Mouse (Mus musculus) stomach, postnatal 0 days (tissue): Measurements from ENCODE around the gene Chchd6. TPM values are rescaled to one million over a fixed set of nuclear protein-coding genes. Genes with fewer than 3 reads are reported as not detected.

Experiments used
- ATAC-seq: fragments of 200-750 bp; cut with Nextera tagmentation; 2 replicates; pipeline ENCODE4 v1.8.0; 2017; ENCODE audit not compliant: low FRiP score, low TSS enrichment
- DNase-seq: peaks from one replicate; pipeline ENCODE4 v3.0.0-alpha.2; 2016; ENCODE audit warnings: low spot score
- H3K27ac ChIP-seq: fragments of 300-500 bp; sonication (generic); replicated peaks from 2 replicates; pipeline ENCODE4 v1.5.1; 2014; ENCODE audit warnings: mild to moderate bottlenecking, control low read depth
- H3K27me3 ChIP-seq: fragments of 300-500 bp; sonication (generic); 2 replicates; pipeline ENCODE4 v1.6.1; 2014; ENCODE audit warnings: low read length; ENCODE audit not compliant: control insufficient read depth, insufficient read depth
- H3K36me3 ChIP-seq: fragments of 300-500 bp; sonication (generic); 2 replicates; pipeline ENCODE4 v1.6.1; 2014; ENCODE audit warnings: low read length, mixed read lengths; ENCODE audit not compliant: control insufficient read depth, insufficient read depth
- H3K4me1 ChIP-seq: fragments of 300-500 bp; sonication (generic); replicated peaks from 2 replicates; pipeline ENCODE4 v1.6.1; 2014; ENCODE audit warnings: antibody characterized with exemption; ENCODE audit not compliant: control insufficient read depth, insufficient read depth
- H3K4me2 ChIP-seq: fragments of 300-500 bp; sonication (generic); replicated peaks from 2 replicates; pipeline ENCODE4 v1.6.1; 2014; ENCODE audit warnings: low read depth, mild to moderate bottlenecking, control low read depth, moderate library complexity
- H3K4me3 ChIP-seq: fragments of 300-500 bp; sonication (generic); 2 replicates; pipeline ENCODE4 v1.5.1; 2014; ENCODE audit warnings: low read depth, low read length, control low read depth
- H3K9ac ChIP-seq: fragments of 300-500 bp; sonication (generic); 2 replicates; pipeline ENCODE4 v1.6.1; 2014; ENCODE audit warnings: mild to moderate bottlenecking, low read length, control low read depth, mixed read lengths
- H3K9me3 ChIP-seq: fragments of 300-500 bp; sonication (generic); 2 replicates; pipeline ENCODE4 v1.6.1; 2016; ENCODE audit warnings: low read length; ENCODE audit not compliant: control insufficient read depth
- CTCF ChIP-seq: IDR thresholded peaks from 2 replicates; pipeline ENCODE4 v1.5.1; 2016; ENCODE audit warnings: antibody characterized with exemption, low read depth, mild to moderate bottlenecking, moderate library complexity
- EP300 ChIP-seq: optimal IDR thresholded peaks from 2 replicates; pipeline ENCODE3; 2016; ENCODE audit warnings: antibody characterized with exemption
- WGBS: fragments of 180-500 bp; shearing (Covaris S2); extraction: QIAGEN DNeasy Blood & Tissue Kit; methylation state at CpG from one replicate; pipeline ENCODE4 v1.1.7; 2014; 5-methylcytosine and 5-hydroxymethylcytosine counted together
- polyA plus RNA-seq: library from polyadenylated mRNA; unstranded; fragments of >200 nt; fragmentation: Nextera tagmentation; extraction: Ambion mirVana; gene quantifications from 2 replicates; pipeline ENCODE4 v1.2.1, GENCODE M21; 2015

Chchd6 gene
- polyA plus RNA-seq, 1 experiment from 2014 or later: 22.7 TPM

GRCm38 (mm10) chr6:89634400-89634799 is 38.9 kb upstream of the Chchd6 start:
- Histone ChIP-seq H3K27ac (no peak overlapping the region), H3K9me3 (no peaks in the 10 kb centered on the region), H3K36me3 (no peaks in the 10 kb centered on the region), H3K9ac (no peak overlapping the region), H3K27me3 (no peaks in the 10 kb centered on the region), H3K4me1 (no peaks in the 10 kb centered on the region), H3K4me2 (no peak overlapping the region), H3K4me3 (no peak overlapping the region)
- ATAC-seq: no peak
- no peak for DNase-seq
- TF ChIP-seq EP300 (no peak), CTCF (no peak)
- WGBS: 14% methylated on average over 8 of the region's 8 CpGs

- no peak overlapping the region for H3K4me2 ChIP-seq
- no peaks in the 10 kb centered on the region for H3K4me1 ChIP-seq
- WGBS: 76% methylated on average over 7 of the region's 7 CpGs
- no peaks in the 10 kb centered on the region for H3K9me3 ChIP-seq
- no peak overlapping the region for H3K27ac ChIP-seq
- no peaks in the 10 kb centered on the region for H3K27me3 ChIP-seq
- ATAC-seq: no peak
- no peaks in the 10 kb centered on the region for H3K36me3 ChIP-seq
- no peak for DNase-seq
- H3K4me3 ChIP-seq: no peak overlapping the region
- TF ChIP-seq CTCF (no peak), EP300 (no peak)
- no peak overlapping the region for H3K9ac ChIP-seq
These were observed 37.7 kb upstream of the Chchd6 start for GRCm38 (mm10) chr6:89633115-89633514.

DNA sequence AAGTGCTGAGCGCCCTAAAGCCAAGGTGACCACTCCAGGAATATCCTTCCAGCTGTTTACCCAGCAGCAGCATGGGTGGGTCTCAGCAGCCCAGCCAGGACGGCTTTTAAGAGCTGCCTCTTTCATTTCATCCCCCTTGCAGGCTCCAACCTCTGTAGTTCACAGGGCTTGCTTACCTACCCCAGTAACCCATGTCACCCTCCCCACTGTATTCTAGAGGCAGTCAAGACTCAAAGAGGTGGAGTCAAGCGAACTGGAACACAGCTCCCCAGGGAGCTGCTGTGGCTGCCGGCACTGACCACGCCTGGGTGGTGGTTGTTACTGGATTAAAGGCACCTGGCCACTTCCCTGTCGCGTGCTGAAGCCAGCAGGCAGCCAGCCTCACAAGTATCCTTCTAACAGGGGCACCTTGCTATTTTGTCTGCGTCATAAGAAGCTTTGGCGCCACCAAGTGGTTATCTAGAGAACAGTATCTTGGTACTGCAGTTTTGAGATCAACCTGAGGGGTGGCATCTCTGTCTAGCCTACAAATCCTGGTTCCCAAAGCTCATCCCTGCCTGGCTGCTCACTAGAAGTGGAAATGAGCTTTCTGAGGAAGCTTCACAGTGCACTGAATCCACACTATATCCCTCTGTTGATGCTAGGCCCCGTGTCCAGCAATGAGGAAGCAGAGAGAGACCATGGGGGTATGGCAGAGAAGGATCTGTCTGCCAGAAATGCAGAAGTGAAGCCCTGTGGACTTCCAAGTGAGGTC is 36.5 kb upstream of the Chchd6 start:
- Histone ChIP-seq H3K9ac (no peak overlapping the region), H3K9me3 (no peaks in the 10 kb centered on the region), H3K4me3 (no peak overlapping the region), H3K27me3 (no peaks in the 10 kb centered on the region), H3K36me3 (no peaks in the 10 kb centered on the region), H3K4me1 (no peaks in the 10 kb centered on the region), H3K27ac (no peak overlapping the region), H3K4me2 (no peak overlapping the region; the same call in 1 of the 2 replicates)
- ATAC-seq (peak; percentile 93), DNase-seq (peak; percentile 71)
- TF ChIP-seq CTCF (peak; percentile 91), EP300 (no peak)
- 10% methylated on average over 10 of the region's 10 CpGs for WGBS

- Histone ChIP-seq H3K4me3 (no peak overlapping the region), H3K9me3 (no peaks in the 10 kb centered on the region), H3K27me3 (no peaks in the 10 kb centered on the region), H3K4me2 (no peak overlapping the region), H3K36me3 (no peaks in the 10 kb centered on the region), H3K4me1 (no peaks in the 10 kb centered on the region), H3K9ac (no peak overlapping the region), H3K27ac (no peak overlapping the region)
- 49% methylated on average over 8 of the region's 8 CpGs for WGBS
- ATAC-seq: no peak
- no peak for DNase-seq
- TF ChIP-seq CTCF: no peak
These were observed 32.8 kb upstream of the Chchd6 start for GRCm38 (mm10) chr6:89628045-89628785.

- ATAC-seq (no peak), DNase-seq (no peak)
- Histone ChIP-seq H3K9ac (no peak overlapping the region), H3K4me1 (no peaks in the 10 kb centered on the region), H3K9me3 (no peaks in the 10 kb centered on the region), H3K27ac (no peak overlapping the region), H3K27me3 (no peaks in the 10 kb centered on the region), H3K36me3 (no peaks in the 10 kb centered on the region), H3K4me2 (no peak overlapping the region), H3K4me3 (no peak overlapping the region)
- WGBS: 80% methylated on average over 3 of the region's 3 CpGs
- TF ChIP-seq EP300 (no peak), CTCF (peak; percentile 47)
These were observed 27.2 kb upstream of the Chchd6 start for GRCm38 (mm10) chr6:89622647-89623046.

- WGBS: 56% methylated on average over 7 of the region's 7 CpGs
- no peak for ATAC-seq
These were observed 19.9 kb upstream of the Chchd6 start for GRCm38 (mm10) chr6:89615373-89615755.

More at GRCm38 (mm10) chr6:89615373-89615755, 19.9 kb upstream of the Chchd6 start:
- no peaks in the 10 kb centered on the region for H3K36me3 ChIP-seq
- no peaks in the 10 kb centered on the region for H3K4me1 ChIP-seq
- no peak for TF ChIP-seq CTCF
- TF ChIP-seq EP300: no peak
- H3K9me3 ChIP-seq: no peaks in the 10 kb centered on the region
- no peak overlapping the region for H3K4me2 ChIP-seq
- no peaks in the 10 kb centered on the region for H3K27me3 ChIP-seq
- no peak overlapping the region for H3K9ac ChIP-seq
- DNase-seq: no peak
- no peak overlapping the region for H3K27ac ChIP-seq
- no peak overlapping the region for H3K4me3 ChIP-seq
